Mouse (Mus musculus) forebrain, embryonic 12.5 days (tissue): ENCODE measurements around the gene Rgs17. TPM values are rescaled to one million over a fixed set of nuclear protein-coding genes. Genes with fewer than 3 reads are reported as not detected.

Experiments
- ATAC-seq: fragments of 200-750 bp; cut with Nextera tagmentation; 2 replicates; pipeline ENCODE4 v1.8.0; 2017; ENCODE audit warnings: moderate TSS enrichment; ENCODE audit not compliant: low FRiP score
- H3K27ac ChIP-seq: fragments of 300-500 bp; sonication (generic); 2 replicates; pipeline ENCODE4 v1.5.1; 2016; ENCODE audit warnings: mild to moderate bottlenecking
- H3K27me3 ChIP-seq: fragments of 300-500 bp; sonication (generic); 2 replicates; pipeline ENCODE4 v1.6.1; 2016; ENCODE audit warnings: mild to moderate bottlenecking
- H3K36me3 ChIP-seq: fragments of 300-500 bp; sonication (generic); replicated peaks from 2 replicates; pipeline ENCODE4 v1.6.1; 2016; ENCODE audit warnings: mild to moderate bottlenecking
- H3K4me1 ChIP-seq: fragments of 300-500 bp; sonication (generic); 2 replicates; pipeline ENCODE4 v1.6.1; 2016
- H3K4me2 ChIP-seq: fragments of 300-500 bp; sonication (generic); 2 replicates; pipeline ENCODE4 v1.6.1; 2016; ENCODE audit warnings: mild to moderate bottlenecking, moderate library complexity
- H3K4me3 ChIP-seq: fragments of 300-500 bp; sonication (generic); replicated peaks from 2 replicates; pipeline ENCODE4 v1.5.1; 2016; ENCODE audit warnings: mild to moderate bottlenecking
- H3K9ac ChIP-seq: fragments of 300-500 bp; sonication (generic); 2 replicates; pipeline ENCODE4 v1.6.1; 2016; ENCODE audit warnings: mild to moderate bottlenecking
- H3K9me3 ChIP-seq: fragments of 300-500 bp; sonication (generic); 2 replicates; pipeline ENCODE4 v1.6.1; 2016
- WGBS: fragments of 180-500 bp; shearing (Covaris S2); methylation state at CpG from one replicate; pipeline ENCODE4 v1.1.7; 2016; 5-methylcytosine and 5-hydroxymethylcytosine counted together
- polyA plus RNA-seq: library from polyadenylated mRNA; unstranded; fragments of >200 nt; fragmentation: Nextera tagmentation; extraction: Ambion mirVana; gene quantifications from 2 replicates; pipeline ENCODE4 v1.2.1, GENCODE M21; 2016

Rgs17 gene
- polyA plus RNA-seq, 1 experiment from 2014 or later: 4.2 TPM

GRCm38 (mm10) chr10:5818772-5819171, 103.4 kb downstream of the Rgs17 start:
- Histone ChIP-seq H3K27ac (no peak overlapping the region), H3K4me1 (peaks cover 13% of the 10 kb centered on the region), H3K9ac (no peak overlapping the region), H3K27me3 (no peaks in the 10 kb centered on the region), H3K9me3 (no peaks in the 10 kb centered on the region), H3K36me3 (peaks cover 51% of the 10 kb centered on the region), H3K4me3 (no peak overlapping the region), H3K4me2 (no peak overlapping the region)
- WGBS: 85% methylated on average over 3 of the region's 3 CpGs
- no peak for ATAC-seq

GRCm38 (mm10) chr10:5815968-5816367, 106.2 kb downstream of the Rgs17 start:
- H3K36me3 ChIP-seq: peaks cover 77% of the 10 kb centered on the region
- H3K4me1 ChIP-seq: no peaks in the 10 kb centered on the region; the same call in 1 of the 2 replicates
- no peaks in the 10 kb centered on the region for H3K9me3 ChIP-seq
- no peak overlapping the region for H3K4me3 ChIP-seq
- no peak for ATAC-seq
- WGBS: 98% methylated on average over 2 of the region's 2 CpGs
- H3K27me3 ChIP-seq: no peaks in the 10 kb centered on the region
- no peak overlapping the region for H3K27ac ChIP-seq
- no peak overlapping the region for H3K4me2 ChIP-seq
- H3K9ac ChIP-seq: no peak overlapping the region

GRCm38 (mm10) chr10:5813724-5814123, 108.5 kb downstream of the Rgs17 start:
- peaks cover 68% of the 10 kb centered on the region for H3K36me3 ChIP-seq
- no peak for ATAC-seq

GRCm38 (mm10) chr10:5807683-5808082, 114.5 kb downstream of the Rgs17 start:
- no peak for ATAC-seq
- H3K9me3 ChIP-seq: no peaks in the 10 kb centered on the region
- H3K36me3 ChIP-seq: peaks cover 17% of the 10 kb centered on the region
- no peak overlapping the region for H3K27ac ChIP-seq
- no peak overlapping the region for H3K4me2 ChIP-seq
- no peak overlapping the region for H3K4me3 ChIP-seq
- 87% methylated on average over 2 of the region's 2 CpGs for WGBS
- H3K27me3 ChIP-seq: no peaks in the 10 kb centered on the region
- peaks cover 24% of the 10 kb centered on the region for H3K4me1 ChIP-seq
- no peak overlapping the region for H3K9ac ChIP-seq

More at GRCm38 (mm10) chr10:5813724-5814123, 108.5 kb downstream of the Rgs17 start:
- 93% methylated on average over 11 of the region's 11 CpGs for WGBS
- H3K4me3 ChIP-seq: no peak overlapping the region
- H3K27ac ChIP-seq: no peak overlapping the region
- H3K27me3 ChIP-seq: no peaks in the 10 kb centered on the region
- no peaks in the 10 kb centered on the region for H3K9me3 ChIP-seq
- H3K4me2 ChIP-seq: no peak overlapping the region
- H3K9ac ChIP-seq: no peak overlapping the region
- H3K4me1 ChIP-seq: no peaks in the 10 kb centered on the region

GRCm38 (mm10) chr10:5806996-5807395, 115.2 kb downstream of the Rgs17 start:
- Histone ChIP-seq H3K4me1 (peaks cover 31% of the 10 kb centered on the region), H3K27ac (no peak overlapping the region), H3K9me3 (no peaks in the 10 kb centered on the region), H3K4me3 (no peak overlapping the region), H3K9ac (no peak overlapping the region), H3K4me2 (no peak overlapping the region), H3K27me3 (no peaks in the 10 kb centered on the region), H3K36me3 (peaks cover 13% of the 10 kb centered on the region)
- 92% methylated on average over 4 of the region's 4 CpGs for WGBS
- no peak for ATAC-seq

- Histone ChIP-seq H3K4me2 (peak overlapping the region; percentile 87), H3K4me1 (peaks cover 35% of the 10 kb centered on the region), H3K36me3 (peaks cover 13% of the 10 kb centered on the region), H3K4me3 (peak overlapping the region; percentile 80), H3K9me3 (no peaks in the 10 kb centered on the region), H3K9ac (peak overlapping the region; percentile 58), H3K27me3 (no peaks in the 10 kb centered on the region), H3K27ac (peak overlapping the region; percentile 93)
- WGBS: 16% methylated on average over 8 of the region's 8 CpGs
- no peak for ATAC-seq
Measured at GRCm38 (mm10) chr10:5806416-5806815, 115.8 kb downstream of the Rgs17 start.

GRCm38 (mm10) chr10:5805731-5806307, 116.4 kb downstream of the Rgs17 start:
- ATAC-seq: peak; percentile 93

GRCm38 (mm10) chr10:5805243-5805730, 116.9 kb downstream of the Rgs17 start, which contains the start of gene Fbxo5:
Gene Fbxo5, minus strand, starts transcription at chr10:5805600.
- H3K9me3 ChIP-seq: no peaks in the 10 kb centered on the region
- peak within 1 kb of the TSS; percentile 87 for H3K4me2 ChIP-seq
- ATAC-seq: peak; percentile 97
- peaks cover 38% of the 10 kb centered on the region for H3K4me1 ChIP-seq
- H3K9ac ChIP-seq: peak within 1 kb of the TSS; percentile 78
- peak within 1 kb of the TSS; percentile 93 for H3K27ac ChIP-seq
- peaks cover 20% of the 10 kb centered on the region for H3K36me3 ChIP-seq
- WGBS: under 1% methylated on average over 41 of the region's 42 CpGs
- H3K27me3 ChIP-seq: no peaks in the 10 kb centered on the region
- peak within 1 kb of the TSS; percentile 80 for H3K4me3 ChIP-seq

More at GRCm38 (mm10) chr10:5805731-5806307, 116.4 kb downstream of the Rgs17 start:
- Histone ChIP-seq H3K27ac (peak overlapping the region; percentile 93), H3K36me3 (peaks cover 15% of the 10 kb centered on the region), H3K4me2 (peak overlapping the region; percentile 87), H3K27me3 (no peaks in the 10 kb centered on the region), H3K4me3 (peak overlapping the region; percentile 80), H3K9ac (peak overlapping the region; percentile 58), H3K9me3 (no peaks in the 10 kb centered on the region), H3K4me1 (peaks cover 38% of the 10 kb centered on the region)
- WGBS: under 1% methylated on average over 43 of the region's 43 CpGs

GRCm38 (mm10) chr10:5804691-5805156, 117.5 kb downstream of the Rgs17 start:
- Histone ChIP-seq H3K4me3 (peak overlapping the region; percentile 80), H3K27ac (peak overlapping the region; percentile 89), H3K9ac (peak overlapping the region; percentile 78), H3K4me2 (peak overlapping the region; percentile 87), H3K36me3 (peaks cover 26% of the 10 kb centered on the region), H3K9me3 (no peaks in the 10 kb centered on the region), H3K27me3 (no peaks in the 10 kb centered on the region), H3K4me1 (peaks cover 38% of the 10 kb centered on the region)
- under 1% methylated on average over 24 of the region's 24 CpGs for WGBS
- peak; percentile 43 for ATAC-seq

- H3K4me3 ChIP-seq: peak overlapping the region; percentile 80
- no peaks in the 10 kb centered on the region for H3K27me3 ChIP-seq
- no peak overlapping the region for H3K27ac ChIP-seq
- ATAC-seq: no peak
- H3K9me3 ChIP-seq: no peaks in the 10 kb centered on the region
- H3K4me2 ChIP-seq: peak overlapping the region; percentile 87
- peaks cover 38% of the 10 kb centered on the region for H3K4me1 ChIP-seq
- peak overlapping the region; percentile 78 for H3K9ac ChIP-seq
- peaks cover 29% of the 10 kb centered on the region for H3K36me3 ChIP-seq
- WGBS: 6% methylated on average over 1 of the region's 1 CpGs
Measured at GRCm38 (mm10) chr10:5803739-5804138, 118.5 kb downstream of the Rgs17 start.

- Histone ChIP-seq H3K4me2 (peak overlapping the region; percentile 87), H3K27me3 (no peaks in the 10 kb centered on the region), H3K36me3 (peaks cover 38% of the 10 kb centered on the region), H3K27ac (no peak overlapping the region), H3K9me3 (no peaks in the 10 kb centered on the region), H3K9ac (peak overlapping the region; percentile 78), H3K4me3 (peak overlapping the region; percentile 80), H3K4me1 (peaks cover 38% of the 10 kb centered on the region)
- ATAC-seq: no peak
- WGBS: 45% methylated on average over 6 of the region's 6 CpGs
Measured at GRCm38 (mm10) chr10:5802866-5803265, 119.3 kb downstream of the Rgs17 start.

- WGBS: 97% methylated on average over 1 of the region's 1 CpGs
- no peak for ATAC-seq
- Histone ChIP-seq H3K4me2 (no peak overlapping the region), H3K9ac (no peak overlapping the region), H3K36me3 (peaks cover 40% of the 10 kb centered on the region), H3K27me3 (no peaks in the 10 kb centered on the region), H3K9me3 (no peaks in the 10 kb centered on the region), H3K4me1 (peaks cover 35% of the 10 kb centered on the region), H3K4me3 (no peak overlapping the region), H3K27ac (no peak overlapping the region)
Measured at GRCm38 (mm10) chr10:5800490-5800889, 121.7 kb downstream of the Rgs17 start.

- peaks cover 40% of the 10 kb centered on the region for H3K36me3 ChIP-seq
- no peaks in the 10 kb centered on the region for H3K27me3 ChIP-seq
- 87% methylated on average over 4 of the region's 4 CpGs for whole genome bisulfite sequencing
- no peaks in the 10 kb centered on the region for H3K9me3 ChIP-seq
- ATAC-seq: no peak
- peaks cover 18% of the 10 kb centered on the region for H3K4me1 ChIP-seq
- no peak overlapping the region for H3K4me3 ChIP-seq
- no peak overlapping the region for H3K27ac ChIP-seq
- no peak overlapping the region for H3K4me2 ChIP-seq
- H3K9ac ChIP-seq: no peak overlapping the region
Measured at GRCm38 (mm10) chr10:5798069-5798468, 124.1 kb downstream of the Rgs17 start.
